Mouse (Mus musculus) testis, adult 2 months (tissue): ENCODE results near the gene Arhgap9. TPM values are rescaled to one million over a fixed set of nuclear protein-coding genes. Genes with fewer than 3 reads are reported as not detected.
A peak's percentile ranks its signal among the peaks of the same experiment; 100 is the strongest.

Experiments
- H3K27ac ChIP-seq: fragments of 200-500 bp; 2 replicates; pipeline ENCODE4 v1.5.1; 2012; ENCODE audit warnings: low read depth, low read length; ENCODE audit not compliant: control insufficient read depth, insufficient read depth
- H3K27me3 ChIP-seq: fragments of 200-500 bp; 2 replicates; pipeline ENCODE4 v1.6.1; 2012; ENCODE audit warnings: mild to moderate bottlenecking, low read length, moderate library complexity; ENCODE audit not compliant: control insufficient read depth, insufficient read depth
- H3K36me3 ChIP-seq: fragments of 200-500 bp; 2 replicates; pipeline ENCODE4 v1.6.1; 2012; ENCODE audit warnings: mild to moderate bottlenecking, low read length; ENCODE audit not compliant: control insufficient read depth, insufficient read depth
- H3K4me1 ChIP-seq: fragments of 200-500 bp; 2 replicates; pipeline ENCODE4 v1.6.1; 2012; ENCODE audit warnings: low read length; ENCODE audit not compliant: control insufficient read depth, insufficient read depth
- H3K4me3 ChIP-seq: fragments of 200-500 bp; 2 replicates; pipeline ENCODE4 v1.5.1; 2012; ENCODE audit warnings: low read depth, mild to moderate bottlenecking, low read length, moderate library complexity, mixed read lengths; ENCODE audit not compliant: control insufficient read depth
- CTCF ChIP-seq: fragments of 200-500 bp; IDR thresholded peaks from 2 replicates; pipeline ENCODE4 v1.5.1; 2012; ENCODE audit warnings: low read depth, mild to moderate bottlenecking, inconsistent platforms, low read length, moderate library complexity; ENCODE audit not compliant: control insufficient read depth, insufficient read depth, insufficient replicate concordance
- POLR2A ChIP-seq: fragments of 200-500 bp; IDR thresholded peaks from 2 replicates; pipeline ENCODE4 v1.6.1; 2012; ENCODE audit warnings: low read depth, mild to moderate bottlenecking, inconsistent platforms, low read length, moderate library complexity; ENCODE audit not compliant: control insufficient read depth
- polyA plus RNA-seq: library from polyadenylated mRNA; depleted of rRNA; stranded (reverse); fragments of >200 nt; gene quantifications from 2 replicates; pipeline ENCODE4 v1.2.3, GENCODE M21; 2012

The Arhgap9 gene
- polyA plus RNA-seq, 1 experiment, result 0.32 TPM

DNA sequence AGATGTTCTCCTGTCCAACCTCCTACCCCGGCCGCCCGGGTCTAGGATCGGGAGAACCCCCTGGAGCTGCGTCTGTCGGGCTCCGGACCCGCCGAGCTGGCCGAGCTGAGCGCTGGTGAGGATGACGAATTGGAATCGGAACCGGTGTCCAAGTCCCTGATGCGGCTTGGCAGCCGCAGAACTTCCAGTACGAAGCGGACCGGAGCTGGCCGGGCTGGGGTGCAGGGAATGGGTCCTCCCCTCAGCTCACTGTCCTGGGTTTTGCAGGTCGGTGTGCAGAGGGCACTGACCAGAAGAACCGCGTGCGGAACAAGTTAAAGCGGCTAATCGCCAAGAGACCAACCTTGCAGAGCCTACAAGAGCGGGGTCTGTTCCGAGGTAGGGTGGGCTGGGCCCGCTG, 5.1 kb downstream of the Arhgap9 start:
- Histone ChIP-seq H3K27ac (no peak overlapping the region), H3K36me3 (no peaks in the 10 kb centered on the region), H3K4me1 (peaks cover 30% of the 10 kb centered on the region), H3K4me3 (peak overlapping the region; percentile 55), H3K27me3 (peaks cover 7% of the 10 kb centered on the region)
- TF ChIP-seq POLR2A, result no peak
- TF ChIP-seq CTCF, result no peak

DNA sequence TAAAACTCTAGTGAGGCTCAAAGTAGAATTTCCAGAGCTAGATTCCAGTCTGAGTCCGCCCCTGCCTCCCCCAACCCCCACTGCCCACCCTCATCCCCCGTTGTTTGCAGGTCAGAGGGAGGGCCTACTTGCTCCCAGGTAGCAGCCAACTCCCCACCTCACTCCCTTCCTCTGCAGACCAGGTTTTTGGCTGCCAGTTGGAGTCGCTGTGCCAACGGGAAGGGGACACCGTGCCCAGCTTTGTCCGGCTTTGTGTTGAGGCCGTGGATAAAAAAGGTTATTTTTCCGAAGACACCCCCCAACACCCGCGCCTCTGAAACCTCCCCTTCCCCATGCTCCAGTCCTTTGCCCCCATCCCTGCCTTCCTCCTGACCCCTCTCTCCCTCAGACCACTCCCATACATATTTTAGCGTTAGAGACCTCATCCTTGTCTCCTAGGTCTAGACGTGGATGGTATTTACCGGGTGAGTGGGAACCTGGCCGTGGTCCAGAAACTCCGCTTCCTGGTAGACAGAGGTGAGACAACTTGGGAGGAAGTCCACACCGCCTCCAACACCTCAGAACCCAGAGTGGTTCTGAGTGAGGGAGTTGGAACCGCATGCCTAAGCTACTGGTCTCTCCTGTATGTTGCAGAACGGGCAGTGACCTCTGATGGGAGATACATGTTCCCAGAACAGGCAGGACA, 5.8 kb downstream of the Arhgap9 start:
- H3K4me3 ChIP-seq, result no peak overlapping the region
- H3K27me3 ChIP-seq, result peaks cover 7% of the 10 kb centered on the region
- H3K36me3 ChIP-seq, result no peaks in the 10 kb centered on the region
- peaks cover 30% of the 10 kb centered on the region for H3K4me1 ChIP-seq
- no peak overlapping the region for H3K27ac ChIP-seq
- TF ChIP-seq CTCF (no peak), POLR2A (no peak)

DNA sequence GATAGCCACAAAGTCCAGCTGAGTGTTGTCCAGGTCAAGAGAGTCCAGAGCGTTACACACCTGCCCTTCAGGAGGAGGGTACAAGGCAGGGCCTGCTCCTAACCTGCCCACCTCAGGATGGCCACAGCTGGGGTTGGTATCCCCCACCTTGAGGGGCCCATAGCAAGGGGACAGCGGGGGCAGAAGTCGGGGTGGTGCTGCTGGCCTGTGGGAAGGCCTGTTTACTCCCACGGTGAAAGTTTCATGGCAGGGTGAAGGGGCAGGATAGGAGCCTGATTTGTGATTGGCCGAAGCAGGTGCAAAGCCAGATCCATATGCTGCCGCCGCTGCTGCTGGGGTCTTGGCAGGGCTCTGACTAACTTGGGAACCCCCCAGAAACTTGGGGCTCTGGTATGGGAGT, 8.4 kb downstream of the Arhgap9 start:
- no peaks in the 10 kb centered on the region for H3K36me3 ChIP-seq
- no peak for TF ChIP-seq POLR2A
- no peak for TF ChIP-seq CTCF
- H3K4me3 ChIP-seq, result no peak overlapping the region
- H3K27ac ChIP-seq, result no peak overlapping the region
- peaks cover 17% of the 10 kb centered on the region for H3K4me1 ChIP-seq
- peaks cover 7% of the 10 kb centered on the region for H3K27me3 ChIP-seq

DNA sequence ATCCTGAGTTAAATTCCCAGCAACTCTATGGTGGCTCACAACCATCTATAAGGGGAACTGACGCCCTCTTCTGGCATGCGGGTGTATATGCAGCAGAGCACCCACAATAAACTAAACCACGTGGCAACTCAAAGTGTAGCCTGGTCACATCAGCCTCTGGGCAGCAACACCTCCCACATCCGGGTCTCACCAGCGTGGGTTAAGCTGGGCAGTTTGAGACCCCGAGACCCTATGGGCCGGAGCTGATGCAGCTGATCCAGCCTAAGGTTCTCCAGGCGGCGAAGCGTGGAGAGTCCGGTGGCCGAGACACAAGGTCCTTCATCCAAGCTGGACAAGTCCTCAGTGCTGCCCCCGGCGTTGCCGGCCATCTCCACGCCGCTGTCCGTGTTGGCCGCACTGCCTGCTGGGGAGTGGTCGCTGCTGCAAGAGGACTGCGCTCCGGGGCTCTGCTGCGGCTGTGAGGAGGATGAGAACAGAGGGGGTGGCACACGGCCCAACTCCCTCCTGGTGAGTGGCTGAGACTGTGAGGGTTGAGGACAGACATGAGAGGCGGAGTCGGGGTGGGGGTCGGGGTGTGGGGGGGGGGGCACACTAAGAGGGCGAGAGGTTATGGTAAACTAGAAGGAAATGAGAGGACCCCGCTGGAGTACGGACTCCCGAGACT, 10.6 kb downstream of the Arhgap9 start:
- no peak for TF ChIP-seq POLR2A
- TF ChIP-seq CTCF, result peak; percentile 52; the same call in 1 of the 2 replicates
- no peaks in the 10 kb centered on the region for H3K36me3 ChIP-seq
- no peak overlapping the region for H3K27ac ChIP-seq
- peak overlapping the region; percentile 64 for H3K4me3 ChIP-seq
- H3K27me3 ChIP-seq, result peaks cover 4% of the 10 kb centered on the region; the same call in 1 of the 2 replicates
- peaks cover 3% of the 10 kb centered on the region for H3K4me1 ChIP-seq

DNA sequence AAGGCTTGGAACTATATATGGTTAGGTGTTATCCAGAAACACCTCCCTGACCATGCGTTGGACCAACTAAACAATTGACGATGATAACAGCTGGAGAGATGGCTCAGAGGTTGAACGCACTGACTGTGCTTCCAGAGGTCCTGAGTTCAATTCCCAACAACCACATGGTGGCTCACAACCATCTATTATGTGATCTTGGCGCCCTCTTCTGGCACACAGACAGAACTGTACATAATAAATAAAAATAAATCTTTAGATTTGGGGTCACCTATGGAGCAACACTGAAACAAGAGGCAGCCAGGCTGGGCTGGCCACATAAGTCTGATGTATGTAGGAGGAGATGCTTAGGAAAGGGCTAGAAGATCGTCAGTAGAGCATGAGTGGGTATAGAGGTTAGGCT, 11.4 kb downstream of the Arhgap9 start:
- Histone ChIP-seq H3K4me3 (no peak overlapping the region), H3K27me3 (no peaks in the 10 kb centered on the region), H3K4me1 (no peaks in the 10 kb centered on the region; the same call in 1 of the 2 replicates), H3K36me3 (no peaks in the 10 kb centered on the region), H3K27ac (no peak overlapping the region)
- TF ChIP-seq POLR2A (no peak), CTCF (no peak; the same call in 1 of the 2 replicates)

DNA sequence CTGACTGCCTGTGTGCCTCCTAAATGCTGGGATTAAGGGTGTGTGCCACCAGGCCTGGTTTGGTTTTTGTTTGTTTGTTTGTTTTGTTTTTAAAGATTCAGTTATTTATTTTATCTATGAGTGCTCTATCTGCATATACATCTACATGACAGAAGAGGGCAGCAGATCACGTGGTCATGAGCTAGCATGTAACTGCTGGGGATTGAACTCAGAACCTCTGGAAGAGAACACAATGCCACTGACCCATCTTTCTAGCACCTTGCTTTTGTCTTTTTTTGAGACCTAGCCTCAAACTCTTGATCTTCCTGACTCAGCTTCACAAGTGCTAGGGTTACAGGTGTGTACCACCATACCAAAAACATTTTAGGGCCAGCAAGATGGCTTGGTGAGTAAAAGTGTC, 13.5 kb downstream of the Arhgap9 start:
- Histone ChIP-seq H3K36me3 (no peaks in the 10 kb centered on the region), H3K27me3 (no peaks in the 10 kb centered on the region), H3K4me3 (no peak overlapping the region), H3K27ac (no peak overlapping the region), H3K4me1 (peaks cover 8% of the 10 kb centered on the region)
- TF ChIP-seq POLR2A (no peak), CTCF (no peak)

DNA sequence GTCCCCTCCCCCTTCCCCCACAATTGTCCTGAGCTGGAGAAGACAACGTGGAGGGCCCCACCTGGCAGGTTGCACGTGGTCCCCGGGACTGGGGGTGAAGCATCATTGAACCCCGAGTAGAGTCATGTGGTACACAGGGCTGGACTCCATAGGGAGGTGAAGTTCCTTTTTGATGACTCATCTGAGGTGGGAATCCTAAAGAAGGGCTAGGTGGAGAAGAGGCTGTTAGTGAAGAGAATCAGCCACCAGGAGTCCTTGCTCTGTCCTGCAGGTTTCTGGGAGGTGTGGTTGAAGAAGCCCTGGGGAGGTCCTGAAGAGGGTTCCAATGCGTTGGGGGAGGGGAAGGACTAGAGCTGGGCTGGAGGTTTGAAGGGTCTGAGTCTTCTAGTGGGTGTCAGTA, 15.2 kb downstream of the Arhgap9 start:
- Histone ChIP-seq H3K27me3 (no peaks in the 10 kb centered on the region), H3K4me1 (peaks cover 13% of the 10 kb centered on the region), H3K36me3 (no peaks in the 10 kb centered on the region), H3K4me3 (no peak overlapping the region), H3K27ac (no peak overlapping the region)
- no peak for TF ChIP-seq POLR2A
- no peak for TF ChIP-seq CTCF
